Mouse (Mus musculus) brain, adult 2 months (tissue): Measurements from ENCODE around the gene Sft2d1.

Experiments used
- DNase-seq: peaks from one replicate; pipeline ENCODE4 v3.0.0; 2011; ENCODE audit warnings: low read depth, low spot score

Gene Sft2d1

GRCm38 (mm10) chr17:8361281-8362103 lies 50.6 kb downstream of the Sft2d1 start:
- peak; percentile 13 for DNase-seq

GRCm38 (mm10) chr17:8367514-8368480 lies 56.9 kb downstream of the Sft2d1 start:
- peak; percentile 73 for DNase-seq

GRCm38 (mm10) chr17:8368570-8368969 lies 57.7 kb downstream of the Sft2d1 start:
- peak; percentile 96 for DNase-seq

GRCm38 (mm10) chr17:8369171-8369570 lies 58.3 kb downstream of the Sft2d1 start:
- DNase-seq = peak; percentile 28

GRCm38 (mm10) chr17:8370634-8371229 lies 59.8 kb downstream of the Sft2d1 start:
- DNase-seq = peak; percentile 19

- DNase-seq = peak; percentile 91
Measured at GRCm38 (mm10) chr17:8371834-8372233, 60.9 kb downstream of the Sft2d1 start.

- peak; percentile 90 for DNase-seq
Measured at GRCm38 (mm10) chr17:8372286-8373046, 61.6 kb downstream of the Sft2d1 start.
